Mouse (Mus musculus): Measurements from ENCODE around the gene Sox13. TPM values are rescaled to one million over a fixed set of nuclear protein-coding genes. Genes with fewer than 3 reads are reported as not detected.
"Not testable (repeated sequence)": the region's sequence is repeated elsewhere in the genome, so short reads cannot be mapped to it uniquely, and the experiment has no call there.

Gene Sox13
- total RNA-seq, 2 experiments from 2014 or later, result 10.1 to 15.9 TPM

GRCm38 (mm10) chr1:133367606-133368488 lies 56.3 kb downstream of the Sox13 start:
- DNase-seq, result no peak

DNA sequence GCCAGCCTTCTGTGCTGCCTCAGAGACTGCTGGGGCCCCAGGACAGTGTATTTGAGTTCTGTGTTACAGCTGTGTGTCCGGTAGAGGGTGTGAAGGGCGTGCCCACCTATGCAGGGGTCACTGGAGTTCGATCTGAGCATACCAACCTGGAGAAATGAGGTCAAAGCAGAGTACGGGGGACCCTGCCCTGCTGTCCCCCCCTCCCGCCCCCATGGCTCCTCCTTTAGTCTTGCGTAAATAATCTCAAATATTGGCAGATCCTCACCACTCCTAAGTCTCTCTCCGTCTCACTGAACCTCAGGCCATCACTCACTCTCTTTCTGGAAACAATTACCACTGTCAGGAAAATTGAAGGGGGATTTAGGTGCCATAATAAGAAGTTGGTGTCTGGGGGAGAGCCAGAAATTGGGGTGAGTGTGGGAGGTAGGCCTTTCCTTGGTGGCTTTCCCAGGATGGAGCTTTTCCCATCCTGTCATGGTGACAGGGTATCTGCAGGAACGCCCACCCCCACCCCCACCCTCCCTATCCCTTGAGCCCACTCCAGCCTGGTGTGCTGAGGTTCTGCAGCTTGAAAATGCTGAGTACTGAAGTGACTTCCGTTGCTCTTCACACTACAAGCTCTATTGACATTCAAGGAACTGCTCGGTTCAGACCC lies 57.1 kb downstream of the Sox13 start:
- DNase-seq, result no peak

DNA sequence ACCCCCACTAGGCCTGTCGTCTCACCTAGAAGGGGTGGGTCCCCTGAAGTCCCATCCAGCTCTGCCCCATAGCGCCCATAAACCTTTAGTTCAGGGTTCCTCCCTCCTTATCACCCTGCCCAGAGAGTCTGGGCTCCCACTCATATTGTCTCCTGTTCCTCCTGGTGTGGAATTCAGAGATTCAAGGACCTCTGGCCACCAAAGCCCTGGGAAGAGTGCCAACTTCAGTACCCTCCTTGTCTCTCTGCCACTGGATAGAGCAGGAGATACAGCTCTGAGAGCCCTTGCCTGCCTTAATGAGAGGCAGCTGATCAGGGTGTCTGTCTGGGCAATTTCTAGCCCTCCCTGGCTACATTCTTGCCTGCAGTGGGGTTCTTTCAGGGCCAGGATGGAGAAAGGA lies 59.3 kb downstream of the Sox13 start:
- DNase-seq, result no peak

DNA sequence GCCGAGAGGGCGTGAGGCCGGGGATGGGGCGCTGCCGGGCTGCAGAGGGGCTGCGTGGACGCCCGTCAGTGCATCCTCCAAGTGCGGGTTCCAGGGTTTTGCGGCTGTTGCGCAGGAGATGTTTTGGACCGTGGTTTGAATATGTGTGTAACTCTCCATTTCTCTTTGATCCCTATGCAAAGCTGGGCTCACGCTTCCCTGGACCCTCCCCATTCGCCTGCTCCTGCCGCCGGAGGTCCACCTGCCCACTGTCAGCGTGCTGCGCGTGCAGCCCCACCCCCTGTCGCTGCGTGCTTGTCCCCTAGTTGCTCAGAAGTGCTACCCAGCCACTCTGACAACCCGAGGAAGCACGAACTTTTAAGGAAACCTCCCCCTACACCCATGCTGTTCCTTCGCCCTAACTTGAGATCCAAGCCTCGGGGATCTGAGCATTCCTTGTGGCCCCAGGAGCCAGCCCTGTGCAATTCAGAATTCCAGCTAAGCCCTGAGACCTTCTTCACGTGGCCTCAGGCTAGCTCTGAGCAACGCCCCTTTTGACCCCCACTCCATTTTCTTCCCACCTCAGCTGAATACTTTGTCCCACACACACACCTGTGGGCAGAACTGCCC lies 60.1 kb downstream of the Sox13 start:
- no peak for DNase-seq

DNA sequence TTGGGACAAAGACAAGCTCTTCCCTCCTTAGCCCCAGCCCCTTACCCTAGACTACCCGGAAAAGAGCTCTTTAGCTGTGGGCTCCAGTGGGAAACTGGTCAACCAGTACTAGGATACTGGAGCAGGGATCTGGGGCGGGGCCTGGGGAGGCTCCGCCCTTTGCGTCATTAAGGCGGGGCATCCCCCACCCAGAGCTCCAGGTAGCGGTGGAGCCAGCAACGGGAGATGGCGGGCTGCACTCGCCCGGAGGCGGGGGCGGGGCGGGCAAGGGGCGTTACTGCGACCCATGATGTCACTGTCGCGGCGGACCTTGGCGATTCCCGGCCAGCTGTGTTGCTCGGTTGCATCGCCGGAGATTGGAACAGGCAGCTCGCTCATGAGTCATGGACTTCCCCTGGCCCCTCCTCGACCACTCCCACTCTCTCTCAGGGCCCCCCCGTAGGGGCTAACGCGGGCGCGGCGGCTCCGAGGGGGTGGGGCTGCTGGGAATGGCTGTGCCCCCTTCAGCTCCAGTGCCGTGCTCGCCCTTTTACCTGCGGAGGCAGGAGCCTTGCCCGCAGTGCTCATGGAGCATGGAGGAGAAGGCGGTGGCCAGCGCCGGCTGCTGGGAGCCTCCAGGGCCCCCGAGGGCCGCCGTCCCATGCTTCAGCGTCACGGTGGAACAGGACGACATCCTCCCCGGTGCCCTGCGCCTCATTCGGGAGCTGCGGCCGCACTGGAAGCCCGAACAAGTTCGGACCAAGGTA lies 60.7 kb downstream of the Sox13 start, which contains the start of gene Etnk2:
Etnk2 (plus strand) TSS at position 297 of the 746 bp plus-strand sequence.
- DNase-seq, result peak; percentile 64

GRCm38 (mm10) chr1:133362103-133362502 lies 62.1 kb downstream of the Sox13 start:
- DNase-seq, result no peak

- DNase-seq, result no peak
Measured at GRCm38 (mm10) chr1:133361006-133361405, 63.2 kb downstream of the Sox13 start.

- DNase-seq, result no peak
Measured at GRCm38 (mm10) chr1:133356330-133356729, 67.8 kb downstream of the Sox13 start.

- no peak for DNase-seq
Measured at GRCm38 (mm10) chr1:133355912-133356311, 68.3 kb downstream of the Sox13 start.

- no peak for DNase-seq
Measured at GRCm38 (mm10) chr1:133355469-133355868, 68.7 kb downstream of the Sox13 start.

GRCm38 (mm10) chr1:133353371-133353809 lies 70.8 kb downstream of the Sox13 start:
- DNase-seq, result peak; percentile 62

DNA sequence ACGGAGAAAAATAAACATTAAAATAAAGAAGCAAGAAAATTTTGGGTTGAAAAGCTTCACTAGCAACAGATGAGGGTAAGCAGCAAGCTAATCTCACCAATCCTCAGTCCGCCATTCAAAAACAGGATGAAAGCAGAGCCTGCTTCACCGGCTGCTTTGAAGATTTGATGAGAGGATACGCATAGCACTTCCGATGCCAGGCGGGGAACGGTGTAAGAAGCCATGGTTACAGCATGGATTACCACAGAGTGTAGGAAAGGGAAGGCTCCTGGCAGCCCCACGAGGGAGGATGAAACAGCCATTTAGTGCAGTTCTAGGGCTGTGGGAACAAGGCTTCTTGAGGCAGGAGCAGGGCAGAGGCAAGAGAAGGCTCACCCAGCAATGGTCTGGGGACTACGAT lies 72.4 kb downstream of the Sox13 start:
- DNase-seq, result no peak

- no peak for DNase-seq
Measured at GRCm38 (mm10) chr1:133350210-133350609, 74.0 kb downstream of the Sox13 start, which contains the start of gene Ren1. Gene Ren1 (plus strand): TSS chr1:133350510.

GRCm38 (mm10) chr1:133347693-133348520 lies 76.3 kb downstream of the Sox13 start:
- DNase-seq, result no peak

DNA sequence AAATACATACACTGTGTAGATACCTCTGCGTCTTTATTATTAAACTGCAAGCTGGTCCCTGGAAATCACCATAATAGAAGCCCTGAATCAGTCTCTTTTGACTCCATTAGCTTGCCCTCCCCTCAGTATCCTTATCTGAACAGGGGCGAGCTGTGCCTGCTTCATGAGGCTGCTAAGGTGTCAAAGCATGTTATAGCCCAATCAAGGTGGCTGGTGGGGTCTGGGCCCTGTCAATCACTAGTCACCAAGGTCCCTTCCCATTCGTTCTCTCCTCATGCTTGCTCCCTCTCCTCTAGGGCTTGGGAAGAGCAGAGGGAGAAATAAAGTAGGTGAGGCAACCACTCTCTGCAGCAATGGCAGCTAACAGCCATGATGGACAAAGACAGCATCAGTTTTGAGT lies 77.0 kb downstream of the Sox13 start:
- no peak for DNase-seq

DNA sequence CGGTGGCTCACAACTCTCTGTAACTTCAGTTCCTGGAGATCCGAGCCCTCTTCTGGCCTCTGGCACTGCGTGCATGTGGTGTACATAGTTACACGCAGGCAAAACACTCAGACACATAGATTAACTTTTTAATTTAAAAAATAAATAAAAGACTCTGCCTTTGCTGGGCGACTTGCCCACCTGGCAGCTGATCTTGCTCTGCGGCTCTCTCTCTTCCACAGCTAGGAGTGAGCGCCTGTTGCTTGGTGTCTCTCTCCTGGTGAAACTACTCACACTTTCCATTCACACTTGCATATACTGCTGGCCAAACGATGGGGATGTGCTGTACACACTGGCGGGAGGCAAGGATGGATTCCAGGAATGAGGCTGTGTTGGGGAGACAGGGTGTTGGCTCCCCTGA lies 77.6 kb downstream of the Sox13 start:
- no peak for DNase-seq

DNA sequence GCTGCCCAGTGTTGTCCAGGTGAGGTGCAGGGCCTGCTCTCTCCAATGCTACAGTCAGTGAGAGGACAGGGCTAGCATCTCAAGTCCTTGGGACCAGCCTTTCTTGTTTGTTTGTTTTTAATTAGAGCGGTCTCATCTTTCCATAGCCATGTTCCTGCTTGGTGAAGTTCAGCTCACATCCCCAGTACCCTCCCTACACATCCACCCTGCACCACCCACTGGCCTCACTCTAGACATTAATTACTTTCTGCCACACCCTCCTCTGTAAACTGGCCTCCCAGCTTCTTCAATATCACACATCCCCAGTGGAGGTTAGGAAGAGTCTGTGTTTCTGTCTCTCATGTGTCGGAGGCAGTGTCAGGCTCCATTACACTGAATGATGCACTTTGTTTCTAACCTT lies 79.8 kb downstream of the Sox13 start:
- no peak for DNase-seq

GRCm38 (mm10) chr1:133340403-133340802 lies 83.8 kb downstream of the Sox13 start:
- DNase-seq, result not testable (repeated sequence)

DNA sequence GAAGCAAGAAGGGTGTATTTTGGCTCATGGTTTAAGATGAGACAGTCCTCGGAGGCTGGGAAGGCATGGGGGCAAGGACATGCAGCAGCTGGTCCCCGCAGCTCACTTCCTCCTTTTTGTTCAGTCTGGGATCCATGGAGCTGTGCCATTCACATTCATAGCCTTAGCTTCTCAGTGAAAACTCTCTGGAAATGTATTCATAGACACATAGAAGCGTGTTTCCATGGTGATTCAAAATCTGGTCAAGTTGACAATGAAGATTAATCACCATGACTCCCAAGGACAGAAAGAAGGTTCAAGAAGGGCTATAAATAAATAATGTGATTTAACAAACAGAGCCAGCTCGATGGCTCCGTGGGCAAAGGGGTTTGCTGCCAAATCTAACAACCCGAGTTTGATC lies 90.2 kb downstream of the Sox13 start:
- no peak for DNase-seq

DNA sequence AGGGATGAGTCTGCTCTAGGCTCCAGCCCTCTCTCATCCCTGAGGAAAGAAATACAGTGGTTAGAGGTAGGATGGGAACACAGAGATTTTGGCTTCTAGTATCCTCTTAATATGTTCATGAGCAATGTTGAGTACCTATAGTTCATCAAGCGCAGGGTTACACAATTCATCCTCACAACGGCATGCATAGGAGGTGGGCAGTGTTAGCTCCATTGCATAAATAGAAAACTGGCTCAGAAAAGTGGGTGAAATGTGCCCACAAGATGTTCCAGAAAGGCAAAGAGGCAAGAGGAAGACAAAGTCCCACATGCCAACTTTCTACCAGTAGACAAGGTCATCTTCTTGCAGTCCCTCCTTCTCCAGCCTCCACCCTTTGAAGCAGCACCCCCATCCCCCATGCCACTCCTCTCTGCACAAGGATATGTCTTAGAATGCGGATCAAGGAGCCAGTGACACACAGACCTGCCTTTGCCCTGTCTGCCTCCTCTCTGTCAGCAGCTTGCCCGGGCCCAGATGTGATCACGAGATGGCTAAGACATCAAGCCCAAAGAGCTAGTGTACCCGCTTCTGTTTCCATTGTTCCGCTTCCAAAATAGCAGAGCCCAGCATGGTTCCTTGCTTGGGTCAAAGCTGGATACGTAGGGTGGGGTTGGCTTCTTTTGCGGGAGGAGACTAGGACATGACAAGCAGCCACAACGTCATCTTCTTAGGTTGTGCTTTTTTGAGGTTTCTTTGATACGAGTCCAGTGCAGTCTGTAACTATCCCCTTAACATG lies 91.3 kb downstream of the Sox13 start:
- DNase-seq, result no peak

Data from gastrocnemius, postnatal 10 days (tissue).